Mouse (Mus musculus) cerebellum, postnatal 10 days (tissue): Measurements from ENCODE around the gene Ptch2.

Experiments
- DNase-seq, 2 experiments: peaks; one replicate each; pipeline ENCODE4 v3.0.0; 2021; ENCODE audit warnings: mixed read lengths in 2 of 2

Ptch2 gene

DNA sequence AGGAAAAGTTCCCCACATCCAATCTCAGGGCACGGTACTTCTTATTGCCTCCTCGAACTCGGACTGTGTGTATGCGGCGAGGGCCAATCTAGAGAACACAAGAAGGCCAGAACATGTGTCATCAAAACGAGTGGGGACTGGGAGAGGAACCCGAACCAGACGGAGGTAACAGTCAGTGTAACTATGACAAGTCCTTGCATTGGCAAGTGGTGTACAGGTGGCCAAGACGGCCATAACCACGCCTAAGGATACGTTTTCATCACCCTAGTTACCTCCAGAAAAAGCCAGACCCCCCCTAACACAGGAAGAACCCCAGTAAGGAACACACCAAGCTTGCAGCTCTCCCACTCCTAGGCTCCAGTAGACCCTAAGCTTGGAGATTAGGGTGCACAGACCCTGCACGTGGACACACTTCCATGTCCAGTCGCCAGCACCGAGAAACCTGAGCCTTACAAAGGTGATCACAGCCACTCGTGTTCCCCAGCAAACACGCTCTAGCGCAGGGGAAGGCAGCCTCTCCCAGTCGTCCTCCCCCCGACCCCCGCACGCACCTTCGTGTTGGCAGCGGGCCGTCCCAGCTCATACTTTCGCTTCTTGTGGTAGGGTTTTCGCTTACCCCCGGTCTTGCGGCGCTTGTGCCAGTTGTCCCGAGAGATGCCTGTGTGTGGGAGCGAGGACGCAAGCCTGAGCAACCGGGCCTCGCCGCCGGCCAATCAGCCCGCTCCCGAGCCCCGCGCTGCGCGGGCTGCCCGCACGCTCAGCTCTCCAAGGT lies 59.3 kb downstream of the Ptch2 start:
- peak; percentile 8 to 20 for DNase-seq

- DNase-seq, result peak; percentile 91 to 93
Observed at GRCm38 (mm10) chr4:117155792-117156355, 60.0 kb downstream of the Ptch2 start, which contains the start of gene Rps8. Gene Rps8 (minus strand): TSS chr4:117156243.

DNA sequence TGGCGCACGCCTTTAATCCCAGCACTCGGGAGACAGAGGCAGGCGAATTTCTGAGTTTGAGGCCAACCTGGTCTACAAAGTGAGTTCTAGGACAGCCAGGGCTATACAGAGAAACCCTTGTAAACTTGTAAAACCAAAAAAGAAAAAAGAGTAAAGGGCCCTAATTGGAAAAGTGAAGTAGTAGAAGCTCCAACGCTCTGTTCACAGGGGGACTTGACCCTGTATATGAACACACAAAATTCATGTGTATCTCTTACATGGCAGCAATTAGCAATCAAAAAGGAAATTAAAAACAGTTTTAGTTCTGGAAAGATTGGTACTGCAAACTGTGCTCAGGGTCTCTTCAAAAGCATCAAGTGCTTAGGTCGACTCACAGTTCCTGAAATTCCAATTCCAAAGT lies 60.5 kb downstream of the Ptch2 start:
- no peak for DNase-seq

DNA sequence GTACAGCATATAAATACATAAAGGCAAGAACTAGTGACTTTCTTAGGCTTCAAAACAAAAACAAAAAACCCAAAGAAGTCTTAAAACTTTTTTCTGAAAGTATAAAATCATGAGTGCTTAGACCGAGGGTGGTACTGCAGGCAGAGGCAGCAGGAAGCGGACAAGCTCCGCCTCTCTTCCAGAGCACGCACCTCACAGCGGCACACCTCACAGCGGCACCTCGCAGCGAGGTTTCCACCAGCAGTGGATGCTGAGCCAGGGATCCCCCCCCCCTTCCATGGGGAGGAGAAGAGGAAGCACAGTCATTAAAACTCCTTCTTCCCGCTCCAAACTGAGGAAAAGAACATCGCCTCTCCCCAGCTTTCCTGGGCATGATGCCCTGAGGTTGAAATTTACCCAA lies 63.8 kb downstream of the Ptch2 start:
- no peak for DNase-seq

DNA sequence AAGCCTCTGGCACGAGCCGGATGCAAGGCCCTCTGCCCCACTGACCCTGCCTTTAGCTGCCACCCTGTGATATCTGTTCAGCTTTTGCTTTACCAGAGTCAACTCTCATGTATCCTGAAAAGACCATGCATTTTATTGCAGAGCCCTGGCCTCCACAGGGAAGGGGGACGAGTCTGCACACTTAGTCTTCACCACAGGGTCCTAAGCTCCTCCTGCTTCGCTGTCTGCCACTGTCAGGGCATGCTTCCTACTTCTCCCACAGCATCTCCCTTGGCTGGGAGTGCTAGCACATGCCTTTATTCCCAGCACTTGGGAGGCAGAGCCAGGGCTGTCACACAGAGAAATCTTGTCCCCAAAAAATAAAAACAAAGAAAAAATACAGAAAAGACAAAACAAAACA lies 65.3 kb downstream of the Ptch2 start:
- DNase-seq, result no peak
